ENCODE assay signal across 8 mouse cellular contexts in the genomic region with DNA sequence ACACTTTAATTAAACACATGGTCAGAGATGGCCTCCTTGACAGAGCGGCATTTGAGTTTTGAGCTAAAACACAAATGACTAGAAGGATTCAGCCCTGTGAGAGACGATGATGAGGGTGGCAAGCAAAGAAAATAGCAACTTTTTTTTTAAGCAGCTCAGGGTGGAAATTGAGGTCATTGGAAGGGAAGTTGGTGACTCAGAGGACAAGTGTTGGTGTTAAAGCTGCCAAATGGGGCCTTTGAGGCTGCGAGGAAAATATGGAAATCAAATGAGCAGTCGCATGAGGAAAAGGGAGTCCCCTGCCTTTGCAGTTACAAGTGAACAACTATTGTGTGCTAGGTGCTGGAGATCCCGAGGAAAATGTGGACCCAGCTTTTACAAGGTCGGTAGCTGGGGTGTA.
DNase-seq lines count a peak whose midpoint lies in the region; ATAC-seq and TF ChIP-seq lines count a peak whose summit lies in the region.

No protein-coding gene starts in this region.

- no peak overlapping the region for H3ac ChIP-seq in myocyte (ENCODE audit: control insufficient read depth, insufficient read length)

- TF ChIP-seq CTCF in left cerebral cortex, adult 2 months (IDR thresholded peaks at IDR 0.05) = no peak

- ATAC-seq in embryonic facial prominence, embryonic 13.5 days (ENCODE audit: insufficient number of reproducible peaks, insufficient read depth, low FRiP score, low TSS enrichment, low read depth) = no peak
- no peak for ATAC-seq in hindbrain, embryonic 12.5 days (ENCODE audit: low FRiP score)

- no peak overlapping the region for H3K9ac ChIP-seq in embryonic facial prominence, embryonic 13.5 days
- H3K9ac ChIP-seq in hindbrain, embryonic 12.5 days = no peak overlapping the region

- H3K79me2 ChIP-seq in myocyte (ENCODE audit: control insufficient read depth, insufficient read depth) = peaks cover 5% of the 10 kb centered on the region

- no peaks in the 10 kb centered on the region for H3K36me3 ChIP-seq in embryonic facial prominence, embryonic 13.5 days
- H3K36me3 ChIP-seq in hindbrain, embryonic 12.5 days = no peaks in the 10 kb centered on the region
- H3K36me3 ChIP-seq in myocyte (ENCODE audit: control insufficient read depth, insufficient read depth) = no peaks in the 10 kb centered on the region

- H3K27me3 ChIP-seq in embryonic facial prominence, embryonic 13.5 days = no peaks in the 10 kb centered on the region
- H3K27me3 ChIP-seq in hindbrain, embryonic 12.5 days = no peaks in the 10 kb centered on the region
- H3K27me3 ChIP-seq in myocyte (ENCODE audit: control insufficient read depth, insufficient read depth, insufficient read length) = no peaks in the 10 kb centered on the region

- WGBS in embryonic facial prominence, embryonic 13.5 days = 43% methylated on average over 6 of the region's 6 CpGs
- 45% methylated on average over 6 of the region's 6 CpGs for WGBS in hindbrain, embryonic 12.5 days

- no peak for TF ChIP-seq POLR2A in myocyte (IDR thresholded peaks at IDR 0.05; ENCODE audit: insufficient read length, low read depth)

- peak overlapping the region; percentile 90 for H3K4me2 ChIP-seq in embryonic facial prominence, embryonic 13.5 days
- peak overlapping the region; percentile 79 for H3K4me2 ChIP-seq in hindbrain, embryonic 12.5 days (replicated peaks)
- H3K4me2 ChIP-seq in myocyte (ENCODE audit: low read depth) = peak overlapping the region; percentile 96

- peak overlapping the region; percentile 99 for H3K27ac ChIP-seq in left cerebral cortex, adult 2 months
- H3K27ac ChIP-seq in embryonic facial prominence, embryonic 13.5 days = no peak overlapping the region
- H3K27ac ChIP-seq in hindbrain, embryonic 12.5 days = no peak overlapping the region

- H3K9me3 ChIP-seq in embryonic facial prominence, embryonic 13.5 days = no peaks in the 10 kb centered on the region
- no peaks in the 10 kb centered on the region for H3K9me3 ChIP-seq in hindbrain, embryonic 12.5 days (replicated peaks)

- DNase-seq in left cerebral cortex, adult 2 months (ENCODE audit: extremely low spot score in 1 of 2, low spot score in 2 of 2) = no peak
- no peak for DNase-seq in left cerebral cortex, postnatal 14 days (ENCODE audit: low spot score in 2 of 2)
- DNase-seq in right cerebral cortex, postnatal 36 days (ENCODE audit: low spot score in 2 of 2) = no peak
- no peak for DNase-seq in spleen, postnatal 10 days (ENCODE audit: low spot score in 2 of 2)
- DNase-seq in left cerebral cortex, postnatal 4 days = no peak

- intact Hi-C loops in left cerebral cortex, adult 2 months (cut with DNase I) = loop anchor here (5.0 kb wide), 1 partner anchor 71 kb away; a partner anchor contains a TSS
- intact Hi-C loops in left cerebral cortex, postnatal 14 days (cut with DNase I) = loop anchor here (5.0 kb wide), 2 partner anchors 39 to 71 kb away; a partner anchor contains a TSS
- intact Hi-C loops in left cerebral cortex, postnatal 4 days (cut with DNase I) = loop anchor here (10.0 kb wide), 1 partner anchor 73 kb away; a partner anchor contains a TSS

- peak overlapping the region; percentile 81 for H3K4me3 ChIP-seq in left cerebral cortex, adult 2 months
- peak overlapping the region; percentile 79 for H3K4me3 ChIP-seq in embryonic facial prominence, embryonic 13.5 days
- H3K4me3 ChIP-seq in hindbrain, embryonic 12.5 days = peak overlapping the region; percentile 76; the same call in 1 of the 2 replicates
- H3K4me3 ChIP-seq in myocyte = peak overlapping the region; percentile 49

- H3K4me1 ChIP-seq in embryonic facial prominence, embryonic 13.5 days = peaks cover 31% of the 10 kb centered on the region
- H3K4me1 ChIP-seq in hindbrain, embryonic 12.5 days = peaks cover 22% of the 10 kb centered on the region

TF ChIP-seq in myocyte, 11 proteins besides CTCF, POLR2A, EP300 and RAD21:
- TF ChIP-seq MYOG (IDR thresholded peaks at IDR 0.05; ENCODE audit: control insufficient read depth in 1 of 3, insufficient read depth in 1 of 3, insufficient read length in 2 of 3, low read depth in 2 of 3) (no peak), REST (IDR thresholded peaks at IDR 0.05; ENCODE audit: insufficient read depth, insufficient read length) (no peak), MYOD1 (IDR thresholded peaks at IDR 0.05; ENCODE audit: control insufficient read depth in 1 of 3, insufficient read length in 2 of 3, low read depth in 2 of 3) (no peak), TCF3 (IDR thresholded peaks at IDR 0.05; ENCODE audit: insufficient read length, low read depth) (no peak), CEBPB (IDR thresholded peaks at IDR 0.05; ENCODE audit: insufficient read depth, poor library complexity, severe bottlenecking) (no peak)
